Comparison of ENCODE assay signal across 8 mouse cellular contexts in genomic region chr3:138751328-138751727, GRCm38 (mm10).
"Had no signal": no experiment of that assay in that cellular context is flagged by ENCODE, and none has a peak within 500 bp of the region (broad histone marks: within the 10 kb centered on the region; RNA-seq: fewer than 3 reads in every experiment).

No protein-coding gene starts in this region.

- H3K27me3 ChIP-seq: intestine, embryonic 15.5 days; liver, embryonic 13.5 days had no signal

- DNase-seq: layer of hippocampus, postnatal 36 days; liver, embryonic 13.5 days; lung, adult 2 months; lung, postnatal 14 days; lung, postnatal 4 days; midbrain, embryonic 14.5 days; thymus, postnatal 25 days had no signal

- ATAC-seq: intestine, embryonic 15.5 days had no signal
